Mouse (Mus musculus): ENCODE data around the gene Ss18l2.

GRCm38 (mm10) chr9:121697150-121698049, 12.7 kb upstream of the Ss18l2 start:
- TF ChIP-seq CTCF (IDR thresholded peaks at IDR 0.05; ENCODE audit: low read depth) (peak; percentile 99), EP300 (IDR thresholded peaks at IDR 0.05; ENCODE audit: low read depth) (no peak)

Data from liver, postnatal 0 days (tissue).